Mouse (Mus musculus) kidney, postnatal 10 days (tissue): Measurements from ENCODE around the gene Ano9.

ENCODE experiments used
- DNase-seq: peaks from one replicate; pipeline ENCODE4 v3.0.0; 2021; ENCODE audit warnings: mixed read lengths

Gene Ano9

GRCm38 (mm10) chr7:141099911-141100691, 17.5 kb downstream of the Ano9 start, which contains the start of gene Sigirr:
Sigirr (minus strand) TSS chr7:141100572.
- DNase-seq = peak; percentile 77

GRCm38 (mm10) chr7:141097177-141097576, 20.4 kb downstream of the Ano9 start:
- DNase-seq = no peak

- DNase-seq = peak; percentile 80
These were observed 21.0 kb downstream of the Ano9 start for GRCm38 (mm10) chr7:141096649-141097056.

GRCm38 (mm10) chr7:141096021-141096420, 21.6 kb downstream of the Ano9 start:
- peak; percentile 24 for DNase-seq

- DNase-seq = peak; percentile 75
These were observed 23.0 kb downstream of the Ano9 start for GRCm38 (mm10) chr7:141094487-141095205.

- peak; percentile 75 for DNase-seq
These were observed 23.7 kb downstream of the Ano9 start for GRCm38 (mm10) chr7:141093950-141094349.

GRCm38 (mm10) chr7:141092051-141092735, 25.4 kb downstream of the Ano9 start:
- DNase-seq = peak; percentile 91

- DNase-seq = no peak
These were observed 27.4 kb downstream of the Ano9 start for GRCm38 (mm10) chr7:141090228-141090627.

- DNase-seq = peak; percentile 18
These were observed 29.1 kb downstream of the Ano9 start for GRCm38 (mm10) chr7:141088473-141088872.

- peak; percentile 39 for DNase-seq
These were observed 29.7 kb downstream of the Ano9 start for GRCm38 (mm10) chr7:141087894-141088293.

- DNase-seq = peak; percentile 65
These were observed 37.8 kb downstream of the Ano9 start for GRCm38 (mm10) chr7:141079481-141080449.

- DNase-seq = no peak
These were observed 38.7 kb downstream of the Ano9 start for GRCm38 (mm10) chr7:141078876-141079275.

- no peak for DNase-seq
These were observed 39.8 kb downstream of the Ano9 start, which contains the start of gene Pkp3 for GRCm38 (mm10) chr7:141077841-141078240. Pkp3 (plus strand) TSS chr7:141078218.

- no peak for DNase-seq
These were observed 43.8 kb downstream of the Ano9 start for GRCm38 (mm10) chr7:141073782-141074181.

- peak; percentile 58 for DNase-seq
These were observed 45.4 kb downstream of the Ano9 start for GRCm38 (mm10) chr7:141072017-141072745.

GRCm38 (mm10) chr7:141070058-141070862, 47.3 kb downstream of the Ano9 start:
- peak; percentile 89 for DNase-seq

- no peak for DNase-seq
These were observed 49.3 kb downstream of the Ano9 start for GRCm38 (mm10) chr7:141068351-141068750.

- no peak for DNase-seq
These were observed 53.0 kb downstream of the Ano9 start for GRCm38 (mm10) chr7:141064576-141064975.

- DNase-seq = no peak
These were observed 53.4 kb downstream of the Ano9 start for GRCm38 (mm10) chr7:141064175-141064574.

- no peak for DNase-seq
These were observed 54.3 kb downstream of the Ano9 start for GRCm38 (mm10) chr7:141063353-141063752.
